Mouse (Mus musculus) 3134 (cell line): ENCODE data around the gene Camk1d.

Source experiments
- DNase-seq: peaks from one replicate; pipeline ENCODE4 v3.0.0-alpha.2; 2011; ENCODE audit warnings: low spot score; ENCODE audit not compliant: insufficient read length; ENCODE audit errors: extremely low read depth

Camk1d gene

GRCm38 (mm10) chr2:5489916-5490315 lies 224.4 kb downstream of the Camk1d start:
- no peak for DNase-seq

GRCm38 (mm10) chr2:5487344-5487743 lies 227.0 kb downstream of the Camk1d start:
- no peak for DNase-seq

DNA sequence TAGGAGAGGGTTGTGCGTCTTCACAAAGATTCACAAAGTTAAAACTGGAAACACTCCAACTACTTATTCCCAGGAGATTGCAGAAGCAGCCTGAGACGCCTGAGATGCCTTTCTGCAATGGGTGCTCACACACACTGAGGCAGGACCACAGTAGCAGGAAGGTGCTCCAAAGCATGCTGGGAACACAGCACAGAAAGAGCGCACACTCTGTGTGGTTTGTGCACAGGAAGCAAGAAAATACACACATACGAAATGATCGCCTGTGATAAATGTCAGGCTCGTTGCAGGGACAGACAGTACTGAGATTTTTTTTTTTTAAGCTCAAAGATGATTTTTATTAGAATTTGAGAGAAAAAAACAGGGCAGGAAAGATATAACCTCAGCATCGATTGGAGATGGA lies 227.7 kb downstream of the Camk1d start:
- no peak for DNase-seq

GRCm38 (mm10) chr2:5485786-5486185 lies 228.5 kb downstream of the Camk1d start:
- DNase-seq = no peak

- no peak for DNase-seq
Measured at GRCm38 (mm10) chr2:5479886-5480285, 234.4 kb downstream of the Camk1d start.

GRCm38 (mm10) chr2:5478709-5479108 lies 235.6 kb downstream of the Camk1d start:
- DNase-seq = no peak

DNA sequence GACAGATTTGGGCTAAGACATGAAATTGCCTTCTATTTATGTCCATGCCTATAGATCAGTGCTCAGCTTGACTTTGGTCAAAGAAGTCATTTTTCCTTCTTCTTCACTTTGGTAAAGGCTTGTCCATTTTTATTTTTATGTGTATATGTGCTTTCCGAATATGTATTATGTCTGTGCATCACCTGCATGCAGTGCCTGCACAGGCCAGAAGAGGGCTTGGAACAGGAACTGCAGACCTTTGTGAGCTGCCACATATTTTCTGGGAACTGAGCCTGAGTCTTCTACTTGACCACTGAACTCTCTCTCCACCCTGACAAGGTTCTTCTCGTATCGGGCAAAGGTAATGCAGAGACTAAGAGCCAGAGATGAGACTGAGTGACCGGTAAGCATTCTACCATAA lies 236.1 kb downstream of the Camk1d start:
- DNase-seq = no peak

- DNase-seq = no peak
Measured at GRCm38 (mm10) chr2:5477525-5477924, 236.8 kb downstream of the Camk1d start.

- no peak for DNase-seq
Measured at GRCm38 (mm10) chr2:5469366-5469941, 244.9 kb downstream of the Camk1d start.

- DNase-seq = no peak
Measured at GRCm38 (mm10) chr2:5467537-5467936, 246.8 kb downstream of the Camk1d start.

DNA sequence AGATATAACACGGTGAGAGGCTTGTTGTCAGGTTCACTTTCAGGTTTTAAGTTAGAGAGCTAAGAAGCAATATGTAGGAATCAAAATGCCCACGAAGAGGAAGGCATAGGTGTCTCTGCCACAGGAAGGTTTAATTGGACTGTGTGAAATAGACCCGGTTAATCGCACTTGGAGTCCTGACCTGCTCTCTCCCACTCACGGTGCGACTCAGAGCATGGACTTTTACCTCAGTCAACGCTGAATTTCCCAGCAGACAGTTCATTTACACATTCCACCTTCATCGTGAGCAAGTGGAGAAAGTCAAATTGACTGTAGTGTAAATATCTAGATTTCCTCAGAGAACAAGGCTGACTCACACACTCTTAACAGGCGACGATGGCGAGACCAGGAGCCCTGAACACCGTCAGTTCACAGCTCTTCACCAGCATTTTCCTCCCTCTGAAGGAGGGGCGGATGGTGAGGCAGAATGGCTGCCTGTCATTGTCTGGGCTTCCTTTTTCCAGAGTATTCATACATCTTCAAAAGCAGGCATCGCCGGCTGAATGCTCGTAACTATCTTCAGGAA lies 255.6 kb downstream of the Camk1d start:
- DNase-seq = no peak

GRCm38 (mm10) chr2:5458075-5458494 lies 256.2 kb downstream of the Camk1d start:
- no peak for DNase-seq

- DNase-seq = no peak
Measured at GRCm38 (mm10) chr2:5456108-5456507, 258.2 kb downstream of the Camk1d start.

- DNase-seq = no peak
Measured at GRCm38 (mm10) chr2:5454830-5455229, 259.5 kb downstream of the Camk1d start.

- DNase-seq = no peak
Measured at GRCm38 (mm10) chr2:5451654-5452053, 262.7 kb downstream of the Camk1d start.

- DNase-seq = no peak
Measured at GRCm38 (mm10) chr2:5445357-5445756, 269.0 kb downstream of the Camk1d start.

DNA sequence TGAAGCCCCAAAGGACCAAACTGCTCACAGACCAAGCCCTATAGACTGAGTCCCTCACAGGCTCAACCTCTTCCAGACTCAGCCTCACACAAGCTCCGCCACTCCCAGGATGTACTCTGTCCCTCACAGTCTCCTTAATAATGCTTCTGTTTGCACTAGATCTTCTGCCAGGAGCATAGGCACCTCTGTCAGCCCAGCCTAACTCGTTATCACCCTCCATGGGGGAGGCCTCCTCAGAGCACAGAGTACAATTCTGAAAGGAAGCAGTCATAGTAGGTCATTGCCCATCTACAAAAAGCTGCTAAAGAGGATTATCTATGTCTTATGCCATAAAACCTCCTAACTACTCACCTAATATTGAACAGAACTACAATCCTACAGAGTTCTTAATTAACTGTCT lies 276.6 kb downstream of the Camk1d start:
- DNase-seq = no peak

DNA sequence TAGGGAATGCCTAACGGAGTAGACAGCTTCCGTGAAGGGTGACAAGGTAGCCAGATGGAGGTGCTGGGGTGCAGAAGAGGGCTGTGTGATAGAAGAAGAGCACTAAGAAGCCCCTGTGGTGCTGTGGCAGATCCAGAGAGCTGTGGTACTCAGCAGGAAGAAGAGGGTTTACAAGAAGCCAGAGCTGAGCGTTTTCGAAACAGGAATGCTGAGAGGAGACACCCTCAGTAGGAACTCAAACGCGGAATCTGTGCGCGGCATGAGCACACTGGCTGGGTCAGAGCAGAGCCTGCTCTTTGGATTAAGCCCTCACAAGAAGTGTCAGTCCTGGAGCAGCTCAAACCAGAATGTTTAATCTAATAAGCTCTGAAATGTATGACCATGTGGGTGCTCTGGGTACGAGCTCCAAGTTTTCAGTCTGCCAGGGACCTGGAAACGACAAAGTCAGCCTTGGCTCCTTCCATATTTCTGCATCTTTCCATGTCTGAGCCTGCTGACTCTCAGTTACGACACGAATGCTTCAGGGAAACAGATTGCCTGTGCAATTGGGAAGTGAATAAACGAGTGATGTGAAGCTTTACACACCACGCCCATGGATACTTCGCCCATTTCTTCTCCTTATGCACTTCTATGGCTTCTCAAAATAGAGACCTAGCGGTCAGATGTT lies 278.6 kb downstream of the Camk1d start:
- no peak for DNase-seq

DNA sequence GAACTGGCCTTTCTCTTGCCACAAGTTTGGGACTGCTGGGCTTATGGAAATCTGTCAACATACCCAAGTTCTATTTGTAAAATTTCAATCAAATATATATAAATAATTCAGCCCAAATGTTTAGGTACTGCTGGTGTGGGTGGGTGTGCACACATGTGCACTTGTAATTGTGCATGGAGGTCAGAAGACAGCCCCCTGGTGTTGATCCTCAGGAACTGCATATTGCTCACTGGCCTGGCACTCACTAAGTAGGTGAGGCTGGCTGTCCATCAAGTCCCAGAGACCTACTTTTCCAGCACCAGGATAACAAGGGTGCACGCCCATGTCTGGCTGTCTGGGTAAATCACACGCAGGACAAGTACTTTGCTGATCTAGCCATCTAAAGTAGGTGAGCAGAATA lies 283.0 kb downstream of the Camk1d start:
- peak; percentile 11 for DNase-seq

- DNase-seq = no peak
Measured at GRCm38 (mm10) chr2:5429921-5430320, 284.4 kb downstream of the Camk1d start.

- no peak for DNase-seq
Measured at GRCm38 (mm10) chr2:5426110-5426509, 288.2 kb downstream of the Camk1d start.

GRCm38 (mm10) chr2:5425612-5426011 lies 288.7 kb downstream of the Camk1d start:
- DNase-seq = no peak
